Comparison of ENCODE assay signal across 25 mouse cellular contexts in the genomic region with DNA sequence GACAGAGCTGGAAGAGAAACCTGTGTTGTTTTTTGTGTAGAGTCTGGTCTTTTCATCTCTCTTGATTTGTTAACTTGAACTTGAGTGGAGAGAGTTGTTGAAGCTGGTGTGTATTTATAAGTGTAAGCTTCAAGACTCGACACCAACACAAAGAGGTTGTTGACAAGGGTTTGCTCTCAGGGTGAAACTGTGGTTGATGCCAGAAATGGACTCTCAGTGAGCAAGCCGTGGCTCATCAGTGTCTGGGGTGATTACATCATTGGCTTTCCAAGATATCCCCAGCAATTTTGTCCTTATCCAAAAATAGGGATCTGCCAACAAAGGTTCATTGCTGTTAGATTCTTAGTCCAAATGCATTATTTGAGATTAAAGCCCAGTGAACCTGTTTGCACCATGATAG. TPM values are rescaled to one million over a fixed set of nuclear protein-coding genes. Genes with fewer than 3 reads are reported as not detected.
"Had no signal": no experiment of that assay in that cellular context is flagged by ENCODE, and none has a peak within 500 bp of the region (broad histone marks: within the 10 kb centered on the region; RNA-seq: fewer than 3 reads in every experiment).

No protein-coding gene starts in this region.

- DNase-seq: cerebellum, postnatal 10 days; cerebellum, postnatal 14 days; cerebellum, postnatal 25 days; cerebellum, postnatal 36 days; embryo, embryonic 11 days; forebrain, postnatal 0 days; gastrocnemius, adult 2 months; gastrocnemius, postnatal 10 days; gastrocnemius, postnatal 14 days; gastrocnemius, postnatal 25 days; gastrocnemius, postnatal 36 days; heart, adult 18-20 months; heart, adult 2 months had no signal

RNA-seq across cellular contexts. Expression of gene Cldn20, which starts 55.8 kb away (rescaled TPM):
- total RNA-seq: common myeloid progenitor, adult 5-6 weeks; gastrocnemius, adult 18-20 months; gastrocnemius, adult 2 months; gastrocnemius, adult 8-10 months; gastrocnemius, postnatal 14 days; gastrocnemius, postnatal 25 days; gastrocnemius, postnatal 36 days; granulocyte monocyte progenitor cell, adult 5-6 weeks; heart, adult 18-20 months; heart, adult 2 months; heart, adult 8-10 months had no signal
- polyA plus RNA-seq: embryonic facial prominence, embryonic 10.5 days; embryonic facial prominence, embryonic 11.5 days; erythroblast, embryonic 14.5 days; forebrain, embryonic 10.5 days; forebrain, embryonic 11.5 days; forebrain, embryonic 12.5 days; heart, embryonic 10.5 days had no signal
